Mouse (Mus musculus) heart, embryonic 13.5 days (tissue): ENCODE results near the gene Mettl9. TPM values are rescaled to one million over a fixed set of nuclear protein-coding genes. Genes with fewer than 3 reads are reported as not detected.

Experiments
- ATAC-seq: fragments of 200-750 bp; cut with Nextera tagmentation; 2 replicates; pipeline ENCODE4 v1.8.0; 2017; ENCODE audit warnings: moderate TSS enrichment; ENCODE audit not compliant: insufficient number of reproducible peaks, low FRiP score, low TSS enrichment; ENCODE audit errors: extremely low read depth
- H3K27ac ChIP-seq: fragments of 300-500 bp; sonication (generic); replicated peaks from 2 replicates; pipeline ENCODE4 v1.5.1; 2015; ENCODE audit warnings: moderate library complexity, mild to moderate bottlenecking, inconsistent platforms
- H3K27me3 ChIP-seq: fragments of 300-500 bp; sonication (generic); replicated peaks from 2 replicates; pipeline ENCODE4 v1.6.1; 2015; ENCODE audit warnings: mild to moderate bottlenecking, inconsistent platforms
- H3K36me3 ChIP-seq: fragments of 300-500 bp; sonication (generic); 2 replicates; pipeline ENCODE4 v1.6.1; 2015; ENCODE audit warnings: mild to moderate bottlenecking, inconsistent platforms
- H3K4me1 ChIP-seq: fragments of 300-500 bp; sonication (generic); 2 replicates; pipeline ENCODE4 v1.6.1; 2015; ENCODE audit warnings: inconsistent platforms
- H3K4me2 ChIP-seq: fragments of 300-500 bp; sonication (generic); 2 replicates; pipeline ENCODE4 v1.6.1; 2015; ENCODE audit warnings: inconsistent platforms, mild to moderate bottlenecking, moderate library complexity
- H3K4me3 ChIP-seq: fragments of 300-500 bp; sonication (generic); 2 replicates; pipeline ENCODE4 v1.5.1; 2015; ENCODE audit warnings: moderate library complexity, mild to moderate bottlenecking, inconsistent platforms
- H3K9ac ChIP-seq: fragments of 300-500 bp; sonication (generic); 2 replicates; pipeline ENCODE4 v1.6.1; 2015; ENCODE audit warnings: inconsistent platforms, mild to moderate bottlenecking, moderate library complexity
- H3K9me3 ChIP-seq: fragments of 300-500 bp; sonication (generic); 2 replicates; pipeline ENCODE4 v1.6.1; 2016; ENCODE audit warnings: inconsistent platforms
- WGBS: fragments of 180-500 bp; shearing (Covaris S2); methylation state at CpG from one replicate; pipeline ENCODE4 v1.1.7; 2015; ENCODE audit warnings: mixed read lengths; 5-methylcytosine and 5-hydroxymethylcytosine counted together
- polyA plus RNA-seq: library from polyadenylated mRNA; unstranded; fragments of >200 nt; fragmentation: Nextera tagmentation; extraction: Ambion mirVana; gene quantifications from 2 replicates; pipeline ENCODE4 v1.2.1, GENCODE M21; 2015

The Mettl9 gene
- polyA plus RNA-seq: 96.0 and 97.1 TPM in 2 replicates

DNA sequence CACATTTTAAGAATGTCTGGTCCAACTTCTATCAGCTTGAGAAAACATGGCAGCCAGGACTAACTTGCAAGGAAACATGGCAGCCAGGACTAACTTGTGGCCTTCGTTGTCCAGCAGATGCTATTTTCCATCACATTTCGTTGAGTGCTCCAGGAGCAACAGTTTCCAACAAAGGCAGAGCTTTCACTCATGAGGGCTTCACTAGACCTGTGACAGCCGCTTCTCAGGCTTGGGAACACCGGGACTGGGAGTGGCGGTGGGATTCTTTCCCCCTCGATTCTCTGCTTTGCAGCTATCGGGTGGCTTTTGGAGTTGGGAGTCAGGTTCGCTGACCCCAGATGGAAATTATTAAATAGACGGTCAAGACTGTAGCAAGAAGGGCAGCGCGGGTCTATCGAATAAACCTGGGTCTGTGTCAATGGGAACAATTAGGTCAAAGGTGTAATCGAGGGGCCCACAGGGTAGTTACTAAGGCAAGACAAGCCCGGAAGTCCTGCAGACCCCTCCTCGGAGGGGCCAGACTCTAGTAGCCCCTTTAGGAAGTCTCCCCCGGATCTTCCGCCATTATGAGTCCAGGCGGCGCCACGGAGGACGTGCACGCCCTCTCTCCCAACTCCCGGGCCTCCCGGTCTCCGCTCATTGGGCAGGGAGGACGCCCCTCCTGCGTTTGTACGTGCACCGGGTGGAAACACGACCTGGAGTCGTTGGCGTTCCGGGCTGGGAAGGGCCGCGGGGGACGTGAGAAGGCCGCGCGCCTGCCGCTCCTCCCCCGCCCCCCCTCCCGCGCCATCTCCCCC, at the start of gene Mettl9:
Gene Mettl9, plus strand, starts transcription at position 590 of the 797 bp plus-strand sequence.
- WGBS: 3% methylated on average over 42 of the region's 43 CpGs
- Histone ChIP-seq H3K4me1 (peaks cover 28% of the 10 kb centered on the region), H3K36me3 (no peaks in the 10 kb centered on the region), H3K4me3 (peak within 1 kb of the TSS; percentile 97), H3K4me2 (peak within 1 kb of the TSS; percentile 87), H3K9ac (peak within 1 kb of the TSS; percentile 100), H3K9me3 (no peaks in the 10 kb centered on the region), H3K27ac (peak within 1 kb of the TSS; percentile 97), H3K27me3 (peaks cover 35% of the 10 kb centered on the region)
- ATAC-seq: peak; percentile 87

DNA sequence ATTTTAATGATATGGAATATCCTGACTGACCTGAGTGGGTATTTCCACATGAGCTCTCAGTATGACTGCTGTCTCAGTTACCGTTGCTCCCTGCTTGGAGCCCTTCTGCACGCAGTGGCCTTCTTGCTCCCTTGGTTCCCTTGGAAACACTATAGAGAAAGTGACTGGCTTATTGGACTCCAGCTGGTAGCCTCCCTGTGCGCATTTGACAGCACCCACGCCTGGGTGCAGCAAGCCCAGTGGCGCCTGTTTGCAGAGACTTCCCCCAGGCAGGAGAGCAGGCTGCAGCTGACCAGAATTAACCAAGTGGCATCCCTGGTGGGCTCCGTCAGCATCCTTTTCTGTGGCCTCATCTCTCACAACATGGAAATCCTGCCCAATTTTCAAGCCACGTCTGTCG, 43.1 kb upstream of the Mettl9 start:
- H3K27ac ChIP-seq: no peak overlapping the region
- no peak overlapping the region for H3K9ac ChIP-seq
- ATAC-seq: no peak
- H3K36me3 ChIP-seq: no peaks in the 10 kb centered on the region
- H3K4me1 ChIP-seq: no peaks in the 10 kb centered on the region
- H3K9me3 ChIP-seq: peaks cover 3% of the 10 kb centered on the region; the same call in 1 of the 2 replicates
- no peak overlapping the region for H3K4me3 ChIP-seq
- peaks cover 6% of the 10 kb centered on the region; the same call in 1 of the 2 replicates for H3K27me3 ChIP-seq
- 73% methylated on average over 8 of the region's 8 CpGs for WGBS
- no peak overlapping the region for H3K4me2 ChIP-seq

DNA sequence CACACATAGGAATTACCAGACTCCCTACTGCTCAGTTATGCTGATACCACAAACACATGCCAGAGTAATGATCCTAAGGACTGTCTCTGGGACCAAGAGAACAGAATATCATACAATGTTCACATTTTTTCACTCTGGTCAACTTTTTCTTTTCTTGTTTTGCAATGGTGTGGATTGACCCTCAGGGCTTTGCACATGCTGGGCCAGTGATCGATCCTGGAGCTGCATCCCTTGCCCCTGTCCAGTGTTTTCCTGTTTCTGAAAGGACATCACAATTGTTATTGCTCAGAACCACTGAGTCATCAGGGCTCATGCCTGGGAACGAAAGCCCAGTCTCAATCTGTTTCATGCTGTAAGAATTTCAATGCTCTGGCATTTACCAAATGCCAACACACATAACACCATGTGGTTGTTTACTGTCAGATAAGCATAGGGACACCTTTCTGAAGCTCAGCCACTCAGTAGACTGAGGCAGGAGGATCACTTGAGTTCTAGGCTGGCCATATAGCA, 35.2 kb upstream of the Mettl9 start:
- H3K4me1 ChIP-seq: no peaks in the 10 kb centered on the region
- WGBS: 66% methylated on average over 2 of the region's 2 CpGs
- H3K27me3 ChIP-seq: no peaks in the 10 kb centered on the region
- H3K9me3 ChIP-seq: no peaks in the 10 kb centered on the region
- no peak for ATAC-seq
- H3K9ac ChIP-seq: no peak overlapping the region
- no peak overlapping the region for H3K27ac ChIP-seq
- no peak overlapping the region for H3K4me2 ChIP-seq
- no peak overlapping the region for H3K4me3 ChIP-seq
- H3K36me3 ChIP-seq: no peaks in the 10 kb centered on the region

DNA sequence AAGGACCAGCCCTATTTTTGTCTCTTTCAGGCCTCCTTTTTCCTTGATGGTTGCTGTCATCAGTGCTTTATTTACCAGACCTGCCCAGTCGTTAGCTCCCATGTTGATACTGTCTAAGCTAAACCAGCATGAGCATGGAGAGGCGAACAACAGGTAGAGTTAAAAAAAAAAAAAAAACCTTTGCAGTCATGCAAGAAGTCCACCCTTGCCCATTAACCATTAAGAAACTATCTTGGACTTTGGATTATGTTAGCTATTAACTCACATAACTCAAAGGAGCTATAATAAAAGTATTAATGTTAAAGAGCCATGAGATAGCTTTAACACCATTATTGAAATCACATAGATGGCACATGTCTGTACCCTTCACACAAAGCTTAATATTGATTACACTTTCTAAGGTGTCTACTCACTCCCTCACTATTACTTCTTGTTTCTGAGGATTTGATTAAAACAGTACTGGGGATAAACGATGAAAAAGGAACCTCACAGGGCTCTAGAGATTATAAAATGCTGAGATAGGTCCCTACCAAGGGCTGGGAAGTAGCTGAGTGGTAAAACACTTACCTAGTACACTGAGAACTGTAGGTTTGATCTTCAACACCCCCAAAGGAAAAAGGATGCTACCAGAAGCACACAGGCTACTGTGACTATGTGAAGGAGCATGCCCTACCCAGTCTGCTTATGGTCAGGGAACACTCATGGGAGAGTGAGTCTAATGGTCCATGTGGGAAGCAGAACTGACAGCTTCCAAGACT, 34.0 kb upstream of the Mettl9 start:
- ATAC-seq: no peak
- no peak overlapping the region for H3K4me3 ChIP-seq
- no peaks in the 10 kb centered on the region for H3K4me1 ChIP-seq
- 65% methylated on average over 3 of the region's 3 CpGs for WGBS
- no peaks in the 10 kb centered on the region for H3K9me3 ChIP-seq
- no peak overlapping the region for H3K4me2 ChIP-seq
- no peaks in the 10 kb centered on the region for H3K27me3 ChIP-seq
- no peak overlapping the region for H3K27ac ChIP-seq
- H3K9ac ChIP-seq: no peak overlapping the region
- H3K36me3 ChIP-seq: no peaks in the 10 kb centered on the region

DNA sequence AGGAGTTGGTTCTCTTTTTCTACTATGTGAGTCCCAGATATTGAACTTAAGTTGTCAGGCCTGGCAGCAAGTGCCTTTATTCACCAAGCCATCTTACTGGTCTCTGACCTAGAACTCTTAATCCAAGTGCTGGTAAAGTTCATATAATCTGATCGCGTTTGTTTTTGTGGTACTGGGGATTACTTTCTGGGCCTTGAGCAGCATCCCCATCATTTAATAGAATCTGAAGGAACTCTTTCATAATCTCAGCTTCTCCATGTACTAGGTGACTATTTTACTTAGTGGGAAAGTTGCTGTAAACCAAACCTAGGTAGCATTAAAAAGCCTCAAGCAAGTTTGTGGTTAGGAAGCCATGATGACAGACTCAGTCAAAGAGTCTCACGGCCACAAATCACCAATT, 32.4 kb upstream of the Mettl9 start:
- 85% methylated on average over 3 of the region's 3 CpGs for WGBS
- Histone ChIP-seq H3K9ac (no peak overlapping the region), H3K9me3 (no peaks in the 10 kb centered on the region), H3K4me2 (no peak overlapping the region), H3K4me3 (no peak overlapping the region), H3K27me3 (0 out of 2 replicates have a peak, but pooled peaks cover 5% of the 10 kb centered on the region), H3K27ac (no peak overlapping the region), H3K4me1 (no peaks in the 10 kb centered on the region), H3K36me3 (no peaks in the 10 kb centered on the region)
- no peak for ATAC-seq

DNA sequence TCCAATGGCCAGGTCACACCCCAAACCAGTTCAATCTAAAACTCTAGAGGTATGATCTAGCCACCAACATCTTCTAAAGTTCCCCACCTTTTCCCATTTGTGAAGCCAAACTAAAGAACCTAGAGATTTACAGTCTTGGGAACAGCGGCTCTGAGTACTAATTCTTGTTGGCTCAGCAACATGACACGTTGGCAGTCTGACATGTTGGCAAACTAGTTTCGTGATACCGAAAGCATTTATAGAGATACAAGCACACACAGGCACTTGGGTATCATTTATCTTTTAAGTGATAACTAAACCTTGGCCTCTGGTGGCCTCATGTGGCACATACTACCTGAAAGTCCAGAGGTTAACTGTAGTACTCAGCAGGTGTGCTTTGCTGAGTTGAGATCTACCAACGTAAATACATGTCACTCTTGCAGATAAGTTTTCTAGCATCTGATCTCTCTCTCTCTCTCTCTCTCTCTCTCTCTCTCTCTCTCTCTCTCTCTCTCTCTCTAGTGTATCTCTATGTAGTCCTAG, 31.8 kb upstream of the Mettl9 start:
- H3K4me1 ChIP-seq: no peaks in the 10 kb centered on the region
- no peak for ATAC-seq
- H3K27ac ChIP-seq: no peak overlapping the region
- H3K36me3 ChIP-seq: no peaks in the 10 kb centered on the region
- 70% methylated on average over 5 of the region's 5 CpGs for WGBS
- no peak overlapping the region for H3K4me2 ChIP-seq
- no peak overlapping the region for H3K9ac ChIP-seq
- H3K9me3 ChIP-seq: no peaks in the 10 kb centered on the region
- H3K4me3 ChIP-seq: no peak overlapping the region
- H3K27me3 ChIP-seq: 0 out of 2 replicates have a peak, but pooled peaks cover 5% of the 10 kb centered on the region

DNA sequence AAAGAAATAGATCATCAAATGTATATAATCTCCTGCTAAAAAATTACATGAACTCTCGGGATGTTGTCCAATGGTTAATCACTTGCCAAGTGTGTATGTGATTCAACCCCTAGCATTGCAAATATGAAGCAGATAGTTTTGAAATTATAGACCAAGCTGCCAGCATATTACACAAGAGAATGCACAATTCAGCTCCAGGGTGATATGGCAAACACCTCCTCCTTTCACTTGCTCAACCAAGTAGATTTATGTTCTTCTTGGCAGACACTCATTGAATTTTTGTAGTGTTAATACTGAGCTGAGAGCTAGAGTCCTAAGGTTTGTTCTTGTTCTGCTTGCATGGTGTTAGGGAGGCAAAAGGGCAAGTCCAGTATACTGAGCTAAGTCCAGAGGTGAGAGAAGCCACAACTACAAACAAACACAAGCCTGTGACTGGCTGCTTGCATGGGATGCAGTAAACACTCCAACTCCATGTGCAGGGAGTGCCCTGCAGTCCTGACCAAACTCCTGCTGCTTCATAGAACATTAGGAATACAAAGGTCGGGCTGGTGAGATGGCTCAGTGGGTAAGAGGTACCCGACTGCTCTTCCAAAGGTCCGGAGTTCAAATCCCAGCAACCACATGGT, 30.3 kb upstream of the Mettl9 start:
- Histone ChIP-seq H3K9ac (no peak overlapping the region), H3K9me3 (no peaks in the 10 kb centered on the region), H3K36me3 (no peaks in the 10 kb centered on the region), H3K4me1 (no peaks in the 10 kb centered on the region), H3K27ac (no peak overlapping the region), H3K4me2 (no peak overlapping the region), H3K4me3 (no peak overlapping the region), H3K27me3 (0 out of 2 replicates have a peak, but pooled peaks cover 5% of the 10 kb centered on the region)
- no peak for ATAC-seq
- WGBS: 73% methylated on average over 4 of the region's 4 CpGs

DNA sequence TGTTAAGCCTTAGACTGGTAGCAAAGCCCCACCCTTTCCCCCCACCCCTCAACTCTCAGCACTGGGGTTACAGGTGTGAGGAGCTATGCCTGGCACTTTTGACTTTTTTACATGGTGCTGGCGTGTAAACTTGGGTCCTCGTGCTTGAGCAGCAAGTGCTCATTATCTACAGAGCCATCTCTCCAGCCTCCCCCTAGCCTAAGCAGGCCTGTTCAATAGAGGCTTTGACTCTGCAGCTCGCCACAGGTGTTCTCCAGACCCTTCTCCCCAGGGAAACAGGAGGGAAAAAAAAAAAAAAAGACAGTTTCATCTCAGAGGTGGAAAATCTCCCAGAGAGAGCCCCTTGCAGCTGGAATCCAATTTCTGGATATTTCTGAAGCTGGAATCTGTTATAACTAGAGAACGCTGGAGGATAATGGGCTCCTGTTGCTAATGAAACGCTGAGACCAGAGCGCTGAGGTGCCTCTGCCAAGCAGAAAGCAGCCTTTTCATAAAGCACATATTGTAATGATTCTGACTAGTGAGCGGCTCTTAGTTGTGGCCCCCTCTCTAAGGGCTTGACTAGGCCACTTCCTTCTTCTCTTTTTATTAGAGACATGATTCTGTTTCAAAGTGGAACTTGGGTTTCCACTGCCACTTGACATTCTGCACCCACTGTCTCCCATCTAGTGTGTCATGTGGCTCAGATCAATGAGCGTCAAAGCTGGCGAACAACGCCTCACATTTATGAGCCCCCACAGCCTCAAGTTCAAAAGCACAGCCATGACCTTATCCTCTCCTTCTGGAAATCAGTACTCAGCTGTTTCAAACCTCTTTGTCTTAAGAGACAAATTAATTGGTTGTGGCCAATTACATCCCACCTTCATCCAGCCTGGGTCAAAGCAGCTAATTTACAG, 22.2 kb upstream of the Mettl9 start:
- Histone ChIP-seq H3K9ac (no peak overlapping the region), H3K4me1 (no peaks in the 10 kb centered on the region), H3K27ac (no peak overlapping the region), H3K36me3 (no peaks in the 10 kb centered on the region), H3K4me2 (no peak overlapping the region), H3K9me3 (no peaks in the 10 kb centered on the region), H3K27me3 (0 out of 2 replicates have a peak, but pooled peaks cover 10% of the 10 kb centered on the region), H3K4me3 (no peak overlapping the region)
- WGBS: 71% methylated on average over 10 of the region's 10 CpGs
- no peak for ATAC-seq

DNA sequence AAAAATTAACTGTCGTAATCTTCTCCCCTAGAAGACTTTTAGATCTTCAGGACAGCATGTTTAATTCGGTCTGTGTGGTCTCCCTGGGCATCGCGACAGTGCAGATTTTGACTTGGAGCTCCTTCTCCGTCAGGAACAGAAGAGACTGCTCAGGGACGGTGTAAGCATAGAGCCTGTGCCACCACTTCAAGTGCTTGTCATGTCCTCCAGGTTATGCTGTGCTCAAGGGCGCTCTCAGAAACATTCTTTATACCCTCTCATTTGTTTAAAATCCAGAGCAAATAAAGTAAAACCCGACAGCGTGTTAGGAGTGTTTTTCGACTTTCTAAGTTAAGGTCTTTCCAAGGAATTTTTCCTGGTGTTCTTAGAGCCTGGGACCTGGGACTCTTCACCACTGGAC, 19.8 kb upstream of the Mettl9 start:
- no peak for ATAC-seq
- H3K9ac ChIP-seq: no peak overlapping the region

DNA sequence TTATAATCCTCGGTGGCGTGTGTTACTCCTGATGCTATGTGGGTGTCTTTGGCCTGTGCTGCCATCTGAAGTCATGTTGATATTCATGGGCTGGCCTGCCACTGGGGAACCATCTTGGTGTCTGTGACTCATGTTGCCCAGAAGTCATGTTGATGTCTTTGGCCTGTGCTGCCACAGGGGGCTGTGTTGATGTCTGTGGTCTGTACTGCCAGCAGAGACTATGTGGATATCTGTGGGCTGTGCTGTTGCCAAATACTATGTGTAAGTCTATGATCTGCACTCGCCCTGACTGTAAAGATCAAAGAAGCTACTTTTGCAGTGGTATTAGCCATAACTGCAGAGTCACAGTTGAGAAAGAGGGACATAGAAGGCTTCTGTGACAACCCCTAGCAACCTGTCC, 15.5 kb upstream of the Mettl9 start:
- Histone ChIP-seq H3K4me3 (no peak overlapping the region), H3K9ac (no peak overlapping the region), H3K27ac (no peak overlapping the region), H3K36me3 (no peaks in the 10 kb centered on the region), H3K4me1 (no peaks in the 10 kb centered on the region), H3K9me3 (no peaks in the 10 kb centered on the region), H3K27me3 (0 out of 2 replicates have a peak, but pooled peaks cover 10% of the 10 kb centered on the region), H3K4me2 (no peak overlapping the region)
- no peak for ATAC-seq
- 76% methylated on average over 3 of the region's 3 CpGs for WGBS

More for the DNA sequence above, 19.8 kb upstream of the Mettl9 start:
- Histone ChIP-seq H3K9me3 (no peaks in the 10 kb centered on the region), H3K27ac (no peak overlapping the region), H3K27me3 (0 out of 2 replicates have a peak, but pooled peaks cover 12% of the 10 kb centered on the region), H3K4me3 (no peak overlapping the region), H3K4me2 (no peak overlapping the region), H3K36me3 (no peaks in the 10 kb centered on the region), H3K4me1 (no peaks in the 10 kb centered on the region)
- 77% methylated on average over 10 of the region's 10 CpGs for WGBS
